Mouse (Mus musculus) spleen, adult 18-20 months (tissue): ENCODE results near the gene Hdgf.

Source experiments
- DNase-seq, 2 experiments: peaks; one replicate each; pipeline ENCODE4 v3.0.0; 2022; ENCODE audit warnings: mixed read lengths in 2 of 2

Hdgf gene

DNA sequence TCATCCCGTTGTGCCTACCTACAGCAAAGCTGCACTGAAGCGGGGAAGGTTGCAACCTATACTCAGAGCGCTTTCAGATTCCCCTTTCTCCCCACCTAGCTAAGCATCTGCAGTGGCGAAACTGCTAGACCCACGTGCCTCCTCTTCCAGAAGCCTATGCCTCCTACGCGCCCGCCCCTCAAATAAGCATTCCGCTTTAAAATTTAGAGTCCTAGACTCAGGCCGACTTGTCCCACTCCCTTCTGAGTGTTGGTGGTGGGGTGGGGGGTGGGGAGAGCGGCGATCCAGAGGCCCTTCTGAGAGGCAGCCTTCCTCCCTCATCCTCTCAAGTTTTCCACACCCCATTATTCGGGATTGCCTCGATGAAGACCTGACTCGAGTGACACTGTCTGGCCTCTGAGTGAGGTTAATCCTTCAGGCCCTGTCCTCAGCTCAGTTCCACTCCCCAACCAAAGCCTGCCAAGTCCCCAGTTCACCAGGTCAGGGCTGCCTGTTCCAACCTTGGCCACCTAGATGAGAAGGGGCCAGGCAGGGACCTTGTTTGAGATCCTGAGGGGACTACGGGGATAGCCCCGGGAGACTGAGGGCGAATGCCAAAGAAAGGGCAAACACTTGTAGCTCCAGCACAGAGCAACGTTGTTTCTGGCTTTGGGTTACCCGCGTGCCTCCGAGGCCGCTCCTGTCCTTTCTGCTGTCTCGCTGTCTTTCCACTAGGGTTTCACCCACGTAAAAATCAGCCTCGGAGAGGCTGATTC lies 41.1 kb downstream of the Hdgf start:
- no peak for DNase-seq

DNA sequence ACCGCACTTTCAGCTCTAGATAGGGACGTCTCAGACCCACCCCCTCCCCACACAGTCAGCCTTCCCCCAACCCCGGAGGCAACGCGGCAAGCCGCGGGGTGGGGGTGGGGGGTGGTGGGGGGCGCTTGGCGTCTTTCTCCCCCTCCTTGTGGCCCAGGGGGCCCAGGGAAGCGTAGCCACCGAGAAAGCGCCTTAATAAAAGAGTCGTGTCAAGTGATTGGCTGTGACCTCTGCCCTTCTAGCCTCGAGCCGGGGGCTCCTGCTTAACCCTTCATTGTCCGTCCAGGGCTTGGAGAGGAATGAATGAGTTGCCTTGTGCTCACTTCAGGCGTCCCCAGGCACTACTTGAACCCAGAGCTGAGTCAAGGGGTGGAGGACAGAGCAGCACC lies 41.7 kb downstream of the Hdgf start:
- no peak for DNase-seq

DNA sequence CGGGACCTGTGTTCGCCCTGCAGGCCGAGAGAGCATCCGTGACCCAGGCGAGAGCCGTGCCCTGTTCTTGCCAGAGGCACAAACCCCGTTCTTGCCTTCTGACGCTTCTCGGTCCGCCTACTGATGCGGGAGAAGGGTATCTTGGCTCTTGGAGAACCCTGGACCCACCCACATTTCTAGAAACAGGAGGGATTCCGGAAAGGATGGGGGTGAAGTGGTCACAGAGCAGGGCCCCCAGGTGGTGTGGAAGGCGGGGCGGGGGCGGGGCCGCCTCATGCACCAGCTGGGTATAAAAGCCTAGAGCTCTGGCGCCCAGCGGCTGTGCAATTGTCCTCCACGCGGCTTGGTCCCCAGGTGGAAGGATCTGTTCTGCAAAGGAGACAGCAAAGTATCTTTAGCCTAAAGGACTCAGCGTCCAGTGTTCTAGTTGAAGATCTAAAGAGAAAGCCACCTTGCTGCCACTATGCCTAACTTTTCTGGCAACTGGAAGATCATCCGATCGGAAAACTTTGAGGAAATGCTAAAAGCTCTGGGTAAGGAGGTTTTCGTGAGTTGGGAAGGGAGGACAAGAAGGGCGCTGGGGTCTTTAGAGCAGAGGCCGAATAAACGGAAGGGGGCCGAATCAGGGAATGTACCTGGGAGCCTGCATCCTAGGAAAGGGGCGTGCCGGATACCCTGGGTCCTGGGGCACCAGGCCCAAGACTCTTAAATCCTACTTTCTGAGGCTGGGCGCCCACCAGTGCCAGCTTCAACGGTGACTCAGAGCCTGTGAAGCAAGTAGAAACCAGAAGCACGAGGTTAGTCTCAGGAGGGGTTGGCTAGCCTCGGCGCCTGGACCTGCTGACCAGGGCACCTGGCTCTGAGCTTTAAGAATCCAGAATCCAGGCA lies 42.5 kb downstream of the Hdgf start, which contains the start of gene Crabp2:
Gene Crabp2 (plus strand): TSS at position 289 of the 888 bp plus-strand sequence.
- DNase-seq, result no peak

DNA sequence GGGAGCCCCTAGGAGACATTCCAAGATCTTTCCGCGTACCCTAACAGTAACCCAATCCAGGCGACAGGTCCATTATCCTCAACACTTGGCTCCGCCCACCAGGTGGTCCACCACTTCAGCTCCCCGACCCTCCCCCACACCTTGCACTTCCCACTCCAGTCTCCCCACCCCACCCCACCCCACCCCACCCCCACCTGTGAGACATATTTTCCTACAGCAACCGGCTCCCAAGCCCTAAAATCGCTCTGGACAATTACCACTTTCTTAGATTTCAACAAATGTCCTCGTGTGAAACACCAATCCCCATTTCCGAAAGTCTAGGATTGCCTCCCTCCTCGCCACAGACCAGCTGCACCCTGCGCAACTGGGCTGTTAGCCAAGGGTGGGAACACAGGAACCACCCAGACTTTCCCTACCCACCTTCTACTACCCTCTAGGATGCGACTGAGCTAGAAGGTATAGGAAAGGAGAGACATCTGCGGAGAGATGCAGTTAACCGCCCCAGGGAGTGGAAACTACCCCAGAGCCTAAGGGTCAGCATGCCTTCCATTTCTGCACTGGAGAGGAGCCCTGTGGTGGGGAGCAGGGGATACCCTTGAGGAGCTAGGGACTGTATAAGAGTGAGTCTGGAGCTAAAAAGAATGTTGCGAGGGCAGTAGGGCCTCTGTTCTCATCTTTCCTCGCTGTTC lies 43.3 kb downstream of the Hdgf start:
- DNase-seq, result no peak

DNA sequence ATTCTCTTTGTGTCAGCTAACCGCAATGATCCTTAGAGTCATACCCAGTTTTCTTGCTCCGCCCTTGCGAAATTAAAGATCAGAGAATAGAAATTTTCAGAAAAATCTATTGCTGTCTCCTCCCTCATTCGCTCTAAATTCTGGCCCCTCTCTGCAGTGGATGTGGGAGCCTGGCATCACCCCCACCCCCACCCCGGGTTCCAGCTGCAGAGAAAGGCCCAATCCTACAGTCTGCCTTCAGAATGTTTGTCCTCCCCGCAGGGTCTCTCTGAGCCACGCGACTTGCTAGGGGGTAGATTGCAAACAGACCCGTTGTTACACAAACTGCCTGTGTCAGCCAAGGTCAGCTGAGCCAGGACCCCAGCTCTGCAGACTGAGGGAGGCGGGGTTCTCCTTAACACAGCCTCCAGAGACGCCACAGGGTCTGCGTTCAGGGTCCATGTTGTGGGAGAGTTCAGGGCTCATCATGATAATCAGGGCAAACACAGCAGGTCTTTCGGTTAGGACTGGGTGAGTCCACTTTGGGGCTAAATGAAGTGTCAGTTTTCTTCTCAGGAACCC lies 43.9 kb downstream of the Hdgf start:
- no peak for DNase-seq

DNA sequence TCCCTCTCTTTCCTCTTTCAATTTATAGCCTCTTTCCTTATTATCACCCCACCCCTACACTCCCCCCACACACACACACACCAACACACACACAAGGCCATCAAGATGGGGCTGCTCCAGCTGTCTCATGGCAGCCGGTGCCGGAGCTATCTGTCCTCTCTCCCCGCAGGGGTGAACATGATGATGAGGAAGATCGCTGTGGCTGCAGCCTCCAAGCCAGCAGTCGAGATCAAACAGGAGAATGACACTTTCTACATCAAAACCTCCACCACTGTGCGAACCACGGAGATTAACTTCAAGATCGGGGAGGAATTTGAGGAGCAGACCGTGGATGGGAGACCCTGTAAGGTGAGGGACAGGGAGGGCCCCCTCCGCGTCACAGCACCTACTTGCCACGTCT lies 45.8 kb downstream of the Hdgf start:
- DNase-seq, result no peak

DNA sequence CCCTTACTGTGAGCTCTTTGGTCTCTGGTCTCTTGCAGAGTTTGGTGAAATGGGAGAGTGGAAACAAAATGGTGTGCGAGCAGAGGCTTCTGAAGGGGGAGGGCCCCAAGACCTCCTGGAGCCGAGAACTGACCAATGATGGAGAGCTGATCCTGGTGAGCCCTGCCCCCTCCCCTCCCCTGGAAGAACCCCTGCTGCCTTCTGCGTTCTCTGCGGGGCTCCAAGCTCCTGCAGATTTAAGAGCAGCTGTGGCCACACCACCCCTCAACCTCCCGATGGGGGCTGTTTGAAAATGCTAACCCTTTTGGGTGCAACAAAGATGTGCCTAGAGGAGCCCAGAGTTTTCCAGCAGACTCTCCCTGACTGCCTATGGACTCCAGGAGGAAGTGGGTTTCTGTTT lies 46.3 kb downstream of the Hdgf start:
- no peak for DNase-seq

DNA sequence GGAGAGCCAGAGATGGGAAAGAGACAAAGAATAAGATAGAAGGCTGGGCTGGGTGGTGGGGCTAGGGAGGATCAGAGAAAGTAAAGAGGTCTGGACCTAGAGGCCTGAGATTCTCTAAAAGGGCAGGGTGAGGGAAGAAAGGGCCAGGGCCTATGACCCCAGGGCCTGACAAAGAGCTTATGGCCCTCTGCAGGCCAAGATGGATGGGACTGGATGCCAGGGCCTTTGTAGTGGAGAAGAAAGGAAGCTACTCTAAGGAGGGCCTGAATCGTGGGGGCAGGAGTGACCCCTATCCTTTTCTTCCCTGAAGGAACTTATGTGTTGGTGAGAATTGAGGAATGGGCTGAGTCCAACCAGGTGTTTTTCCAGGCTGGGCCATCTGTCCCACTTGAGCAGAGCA lies 51.9 kb downstream of the Hdgf start:
- DNase-seq, result no peak

DNA sequence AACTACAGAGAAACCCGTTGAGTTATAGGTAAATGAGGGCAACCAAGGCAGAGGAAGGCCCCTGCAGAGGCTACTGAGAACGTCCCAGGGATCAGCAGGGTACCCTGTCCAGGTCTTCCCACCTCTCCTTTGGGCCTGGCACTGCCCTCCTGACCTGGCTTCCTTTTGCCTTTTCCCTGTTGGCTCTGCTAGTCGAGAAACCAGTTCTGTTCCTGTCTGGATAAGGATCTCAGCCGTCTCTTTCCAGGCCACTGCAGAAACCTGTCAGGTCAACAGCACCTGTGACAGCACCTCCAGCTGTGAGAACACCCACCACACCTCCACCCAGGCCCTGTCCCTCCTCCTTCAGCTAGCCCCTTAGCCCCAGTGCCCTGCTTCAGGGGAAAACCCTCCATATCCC lies 52.4 kb downstream of the Hdgf start:
- no peak for DNase-seq

DNA sequence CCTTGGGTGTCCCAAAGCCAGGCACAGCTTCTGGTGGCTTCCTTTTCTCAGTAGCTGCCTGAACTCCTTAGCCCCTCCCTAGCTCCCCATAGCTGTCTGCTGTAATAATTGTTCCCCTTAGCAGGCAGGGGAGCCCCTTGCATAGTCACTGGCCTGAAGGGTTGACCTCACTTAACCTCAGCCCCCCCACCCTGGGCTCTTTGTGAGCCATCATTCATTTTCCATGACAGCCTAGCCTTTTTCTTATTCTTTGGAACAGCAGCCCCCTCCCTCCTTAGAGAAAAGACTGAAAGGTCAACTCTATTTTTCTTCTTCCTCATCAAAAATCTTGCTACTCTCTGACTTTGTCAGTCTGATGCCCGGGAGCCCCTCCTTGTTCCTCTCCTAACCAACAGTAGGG lies 52.8 kb downstream of the Hdgf start:
- DNase-seq, result no peak

DNA sequence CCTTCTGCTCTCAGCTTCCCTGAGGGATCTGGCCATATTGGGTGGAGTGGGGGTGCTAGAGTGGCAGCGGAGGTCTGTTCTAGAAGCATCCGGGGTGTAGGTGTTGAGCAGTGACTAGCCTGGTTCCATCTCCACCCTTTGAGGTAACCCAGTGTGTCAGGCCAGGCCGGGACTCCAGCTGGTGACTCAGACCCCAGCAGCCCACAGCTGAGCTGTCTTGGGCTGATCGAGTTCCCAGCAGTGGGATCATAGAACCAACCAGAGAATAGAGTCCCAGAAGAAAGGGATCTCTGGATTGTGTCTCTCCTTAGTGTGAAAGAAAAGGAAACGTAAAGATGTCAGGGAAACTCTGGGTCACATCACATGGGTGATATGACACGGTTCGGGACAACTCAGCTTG lies 53.2 kb downstream of the Hdgf start:
- DNase-seq, result no peak

DNA sequence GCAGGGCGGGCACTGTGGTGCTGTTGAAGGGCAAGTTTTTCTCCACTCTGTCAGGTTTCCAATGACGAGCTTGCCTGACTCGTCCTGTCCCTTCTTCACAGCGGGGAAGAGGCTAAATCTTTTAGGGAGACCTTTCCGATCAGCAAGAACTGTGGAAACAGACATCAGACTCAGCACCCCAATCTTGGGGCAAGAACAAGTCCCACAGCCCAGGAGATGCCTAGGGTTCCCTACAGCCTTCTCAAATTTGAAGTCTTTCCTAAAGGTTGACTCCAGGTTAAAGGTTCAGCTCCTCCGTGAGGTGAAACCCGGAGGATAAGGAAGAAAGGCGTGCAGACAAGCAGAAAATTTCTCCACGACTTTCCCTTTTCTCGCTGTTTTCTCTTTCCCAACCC lies 54.1 kb downstream of the Hdgf start:
- DNase-seq, result no peak

DNA sequence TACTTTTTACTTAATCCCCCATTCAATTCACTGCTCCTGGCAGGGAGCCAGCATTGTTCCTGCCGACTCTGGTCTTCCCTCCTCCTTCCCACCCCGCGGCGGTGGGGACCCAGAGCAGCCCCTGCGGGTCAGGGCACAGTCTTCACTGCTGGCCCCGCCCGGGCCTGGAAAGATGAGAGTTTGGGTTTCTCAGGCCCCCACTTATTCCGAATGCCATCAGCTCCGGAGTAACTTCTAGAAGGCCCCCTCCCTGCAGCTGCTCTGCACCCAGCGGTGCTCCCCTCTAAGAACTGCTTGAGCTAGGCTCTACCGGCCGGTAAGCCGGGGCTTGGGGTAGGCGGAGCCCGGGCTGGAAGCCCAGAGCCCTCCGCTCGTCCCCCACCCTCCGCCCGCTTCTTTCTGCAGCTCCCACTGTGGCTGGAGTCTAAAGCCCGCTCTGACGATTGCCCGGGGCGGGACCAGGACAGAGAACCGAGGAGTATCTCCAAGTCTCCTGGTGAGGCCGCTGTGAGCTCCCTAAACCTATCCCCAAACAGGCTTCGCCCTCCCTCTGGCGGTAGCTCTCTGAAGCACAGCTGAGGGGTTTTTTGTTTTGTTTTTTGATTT lies 54.6 kb downstream of the Hdgf start:
- DNase-seq, result peak; percentile 33 to 56
